Mouse (Mus musculus) CH12.LX (cell line): ENCODE data around the gene Ppp1r14b. TPM values are rescaled to one million over a fixed set of nuclear protein-coding genes. Genes with fewer than 3 reads are reported as not detected.

ENCODE experiments used
- DNase-seq: peaks from one replicate; pipeline ENCODE4 v3.0.0-alpha.2; 2013; ENCODE audit errors: extremely low read depth
- H3K27ac ChIP-seq: 2 replicates; pipeline ENCODE4 v1.5.1; 2012; ENCODE audit warnings: low read depth, mild to moderate bottlenecking, control low read depth, moderate library complexity; ENCODE audit not compliant: insufficient read depth
- H3K27me3 ChIP-seq: replicated peaks from 2 replicates; pipeline ENCODE3; 2012; ENCODE audit warnings: inconsistent platforms
- H3K36me3 ChIP-seq, 2 experiments: replicated peaks in 1 of 2; 2 replicates each; pipeline versions ENCODE3 to v1.6.1; 2012; ENCODE audit warnings: inconsistent platforms in 1 of 2, low read length in 1 of 2, mild to moderate bottlenecking in 1 of 2, mixed read lengths in 1 of 2, moderate library complexity in 1 of 2; ENCODE audit not compliant: control insufficient read depth in 1 of 2, insufficient read depth in 1 of 2
- H3K4me1 ChIP-seq, 2 experiments: 2 replicates each; pipeline ENCODE4 v1.6.1; 2012; ENCODE audit warnings: inconsistent platforms in 1 of 2, moderate library complexity in 1 of 2; ENCODE audit not compliant: insufficient read depth in 2 of 2, control insufficient read depth in 1 of 2
- H3K4me2 ChIP-seq: 2 replicates; pipeline ENCODE4 v1.6.1; 2012; ENCODE audit warnings: low read depth, mild to moderate bottlenecking, control low read depth; ENCODE audit not compliant: poor library complexity, insufficient read depth, severe bottlenecking
- H3K4me3 ChIP-seq, 3 experiments: fragments of 150-350 bp in 1 of 3; sonication (generic) in 1 of 3; replicated peaks in 1 of 3; 2 replicates each; pipeline versions ENCODE3 to v1.5.1; 2011 to 2012; ENCODE audit warnings: low read depth in 2 of 3, low read length in 2 of 3, mild to moderate bottlenecking in 2 of 3, moderate library complexity in 2 of 3, control low read depth in 1 of 3, improper control_type of control experiment in 1 of 3, inconsistent platforms in 1 of 3, mixed read lengths in 1 of 3; ENCODE audit not compliant: poor library complexity in 1 of 3
- H3K79me2 ChIP-seq: replicated peaks from 2 replicates; pipeline ENCODE4 v1.6.1; 2012; ENCODE audit warnings: mild to moderate bottlenecking, moderate library complexity; ENCODE audit not compliant: control insufficient read depth, poor library complexity, insufficient read depth, severe bottlenecking; ENCODE audit errors: extremely low read depth
- H3K9ac ChIP-seq: 2 replicates; pipeline ENCODE4 v1.6.1; 2012; ENCODE audit warnings: low read depth, mild to moderate bottlenecking, control low read depth, moderate library complexity; ENCODE audit not compliant: insufficient read depth
- H3K9me3 ChIP-seq: replicated peaks from 2 replicates; pipeline ENCODE3; 2012; ENCODE audit warnings: low read length, inconsistent platforms, mixed read lengths
- BHLHE40 ChIP-seq: IDR thresholded peaks from 2 replicates; pipeline ENCODE4 v1.6.1; 2011; ENCODE audit warnings: mild to moderate bottlenecking, low read depth, low read length, improper control_type of control experiment
- ELF1 ChIP-seq: IDR thresholded peaks from 2 replicates; pipeline ENCODE4 v1.6.1; 2014; ENCODE audit warnings: low read depth, mild to moderate bottlenecking, inconsistent platforms, low read length, improper control_type of control experiment
- EP300 ChIP-seq: IDR thresholded peaks from 2 replicates; pipeline ENCODE4 v1.6.1; 2011; ENCODE audit warnings: low read length, improper control_type of control experiment
- KAT2A ChIP-seq: IDR thresholded peaks from 2 replicates; pipeline ENCODE4 v1.6.1; 2012; ENCODE audit warnings: low read length, improper control_type of control experiment, inconsistent platforms; ENCODE audit not compliant: insufficient replicate concordance
- MAX ChIP-seq: IDR thresholded peaks from 2 replicates; pipeline ENCODE4 v1.6.1; 2011; ENCODE audit warnings: low read length, improper control_type of control experiment
- MAZ ChIP-seq: IDR thresholded peaks from 2 replicates; pipeline ENCODE4 v1.6.1; 2012; ENCODE audit warnings: low read depth, mild to moderate bottlenecking, inconsistent platforms, low read length, improper control_type of control experiment, moderate library complexity
- MXI1 ChIP-seq: IDR thresholded peaks from 2 replicates; pipeline ENCODE4 v1.6.1; 2011; ENCODE audit warnings: mild to moderate bottlenecking, low read depth, low read length, improper control_type of control experiment
- POLR2A ChIP-seq: IDR thresholded peaks from 2 replicates; pipeline ENCODE4 v1.6.1; 2011; ENCODE audit warnings: low read depth, mild to moderate bottlenecking, improper control_type of control experiment, low read length
- RCOR1 ChIP-seq: conservative IDR thresholded peaks from 2 replicates; pipeline ENCODE4 v1.6.1; 2012; ENCODE audit warnings: low read depth, mild to moderate bottlenecking, inconsistent platforms, low read length, improper control_type of control experiment
- TBP ChIP-seq: conservative IDR thresholded peaks from 2 replicates; pipeline ENCODE4 v1.6.1; 2011; ENCODE audit warnings: low read depth, low read length, improper control_type of control experiment
- TCF12 ChIP-seq: IDR thresholded peaks from 2 replicates; pipeline ENCODE4 v1.6.1; 2014; ENCODE audit warnings: low read depth, mild to moderate bottlenecking, inconsistent platforms, low read length, improper control_type of control experiment
- UBTF ChIP-seq: IDR thresholded peaks from 2 replicates; pipeline ENCODE4 v1.6.1; 2012; ENCODE audit warnings: low read depth, mild to moderate bottlenecking, inconsistent platforms, low read length, improper control_type of control experiment, moderate library complexity
- USF1 ChIP-seq: IDR thresholded peaks from 2 replicates; pipeline ENCODE4 v1.6.1; 2014; ENCODE audit warnings: low read depth, mild to moderate bottlenecking, inconsistent platforms, low read length, improper control_type of control experiment
- ZMIZ1 ChIP-seq: IDR thresholded peaks from 2 replicates; pipeline ENCODE4 v1.6.1; 2012; ENCODE audit warnings: low read depth, mild to moderate bottlenecking, inconsistent platforms, low read length, improper control_type of control experiment
- dilution Hi-C: fragments of 300-500 bp; cut with MboI; formaldehyde crosslinking; loops from 2 replicates; pipeline ENCODE4 v1.14.3; 2020; ENCODE audit warnings: low sequenced_read_pairs; ENCODE audit not compliant: extremely low pct_unique_long_range_greater_than_20kb, extremely low pct_ligation_motif_present
- in situ Hi-C: fragments of 300-500 bp; cut with MboI; formaldehyde crosslinking; loops from 3 replicates; pipeline ENCODE4 v1.14.3; 2019; ENCODE audit warnings: low sequenced_read_pairs, low pct_ligation_motif_present, low pct_unique_long_range_greater_than_20kb, mixed read lengths
- polyA plus RNA-seq: library from polyadenylated mRNA; unstranded; fragments of >175 nt; gene quantifications from 2 replicates; pipeline ENCODE4 v1.2.1, GENCODE M21; 2012; ENCODE audit warnings: low read depth; ENCODE audit not compliant: insufficient read length
- total RNA-seq, 2 experiments: library from RNA; depleted of rRNA; stranded (reverse); fragments of 300-350 nt in 1 of 2; fragments of >200 nt in 1 of 2; gene quantifications; 2 replicates each; pipeline ENCODE4 v1.2.3; 2012 to 2014

Gene Ppp1r14b
- total and polyA plus RNA-seq, 3 experiments, result 167 to 256 (median 241) TPM

GRCm38 (mm10) chr19:6993011-6993770 is 18.4 kb downstream of the Ppp1r14b start:
- Histone ChIP-seq H3K9ac (peak overlapping the region; percentile 46), H3K27ac (peak overlapping the region; percentile 9; the same call in 1 of the 2 replicates), H3K79me2 (no peaks in the 10 kb centered on the region), H3K4me1 (peaks cover 4 to 47% of the 10 kb centered on the region in 2 experiments), H3K4me2 (peak overlapping the region; percentile 80), H3K27me3 (no peaks in the 10 kb centered on the region), H3K9me3 (no peaks in the 10 kb centered on the region), H3K4me3 (peak overlapping the region; percentile 6 to 69 (median 23)), H3K36me3 (peaks cover 6 to 15% of the 10 kb centered on the region in 2 experiments)
- TF ChIP-seq MAZ, result no peak
- no peak for TF ChIP-seq POLR2A
- TF ChIP-seq ELF1, result no peak
- TF ChIP-seq USF1, result no peak
- no peak for TF ChIP-seq TCF12
- TF ChIP-seq KAT2A, result no peak
- TF ChIP-seq ZMIZ1, result no peak
- TF ChIP-seq RCOR1, result no peak
- no peak for TF ChIP-seq BHLHE40
- dilution Hi-C loops (no loop called here), in situ Hi-C loops (no loop called here)
- no peak for DNase-seq

GRCm38 (mm10) chr19:6994002-6994401 is 19.2 kb downstream of the Ppp1r14b start:
- Histone ChIP-seq H3K79me2 (no peaks in the 10 kb centered on the region), H3K4me3 (no peak overlapping the region), H3K9ac (no peak overlapping the region), H3K9me3 (no peaks in the 10 kb centered on the region), H3K4me1 (peaks cover 4 to 47% of the 10 kb centered on the region in 2 experiments), H3K36me3 (peaks cover 13 to 24% of the 10 kb centered on the region in 2 experiments), H3K4me2 (peak overlapping the region; percentile 67; the same call in 1 of the 2 replicates), H3K27me3 (no peaks in the 10 kb centered on the region), H3K27ac (no peak overlapping the region)
- dilution Hi-C loops (no loop called here), in situ Hi-C loops (no loop called here)
- TF ChIP-seq MXI1, result no peak
- no peak for TF ChIP-seq MAX
- no peak for TF ChIP-seq UBTF
- TF ChIP-seq TCF12, result no peak
- TF ChIP-seq EP300, result no peak
- no peak for TF ChIP-seq TBP
- no peak for TF ChIP-seq ZMIZ1
- DNase-seq, result no peak
